Mouse (Mus musculus) embryonic facial prominence, embryonic 10.5 days (tissue): ENCODE data around the gene Ppox. TPM values are rescaled to one million over a fixed set of nuclear protein-coding genes. Genes with fewer than 3 reads are reported as not detected.
"Not testable (repeated sequence)": the region's sequence is repeated elsewhere in the genome, so short reads cannot be mapped to it uniquely, and the experiment has no call there.

Source experiments
- DNase-seq: peaks from one replicate; pipeline ENCODE4 v3.0.0-alpha.2; 2017; ENCODE audit warnings: low spot score
- H3K27ac ChIP-seq: fragments of 300-500 bp; sonication (generic); replicated peaks from 2 replicates; pipeline ENCODE4 v1.5.1; 2016; ENCODE audit warnings: mild to moderate bottlenecking
- H3K27me3 ChIP-seq: fragments of 300-500 bp; sonication (generic); replicated peaks from 2 replicates; pipeline ENCODE4 v1.6.1; 2016; ENCODE audit warnings: low read depth, mild to moderate bottlenecking; ENCODE audit not compliant: poor library complexity, severe bottlenecking
- H3K36me3 ChIP-seq: fragments of 300-500 bp; sonication (generic); replicated peaks from 2 replicates; pipeline ENCODE4 v1.6.1; 2016; ENCODE audit warnings: mild to moderate bottlenecking, moderate library complexity
- H3K4me1 ChIP-seq: fragments of 300-500 bp; sonication (generic); 2 replicates; pipeline ENCODE4 v1.6.1; 2016
- H3K4me3 ChIP-seq: fragments of 300-500 bp; sonication (generic); 2 replicates; pipeline ENCODE4 v1.5.1; 2016; ENCODE audit warnings: mild to moderate bottlenecking, moderate library complexity
- H3K9me3 ChIP-seq: fragments of 300-500 bp; sonication (generic); 2 replicates; pipeline ENCODE4 v1.6.1; 2016; ENCODE audit warnings: mild to moderate bottlenecking
- WGBS: fragments of 180-500 bp; shearing (Covaris S2); methylation state at CpG from one replicate; pipeline ENCODE4 v1.1.7; 2016; 5-methylcytosine and 5-hydroxymethylcytosine counted together
- polyA plus RNA-seq: library from polyadenylated mRNA; unstranded; fragments of >200 nt; fragmentation: Nextera tagmentation; extraction: Ambion mirVana; gene quantifications from 2 replicates; pipeline ENCODE4 v1.2.1, GENCODE M21; 2016

Ppox gene
- polyA plus RNA-seq, 1 experiment from 2014 or later: 57.5 TPM

GRCm38 (mm10) chr1:171306157-171306556 is 25.2 kb upstream of the Ppox start:
- H3K27ac ChIP-seq, H3K27me3 ChIP-seq, H3K4me3 ChIP-seq, H3K4me1 ChIP-seq, H3K36me3 ChIP-seq, H3K9me3 ChIP-seq, DNase-seq: not testable (repeated sequence)
- 76% methylated on average over 5 of the region's 5 CpGs for WGBS

GRCm38 (mm10) chr1:171298226-171298625 is 17.2 kb upstream of the Ppox start:
- Histone ChIP-seq H3K27ac (no peak overlapping the region), H3K27me3 (peaks cover 33% of the 10 kb centered on the region)
- WGBS: 68% methylated on average over 3 of the region's 3 CpGs

GRCm38 (mm10) chr1:171295063-171295402 is 14.0 kb upstream of the Ppox start:
- Histone ChIP-seq H3K27ac (peak overlapping the region; percentile 98), H3K4me3 (peak overlapping the region; percentile 71), H3K4me1 (peaks cover 11% of the 10 kb centered on the region), H3K36me3 (peaks cover 14% of the 10 kb centered on the region), H3K9me3 (no peaks in the 10 kb centered on the region), H3K27me3 (peaks cover 33% of the 10 kb centered on the region)
- WGBS: 19% methylated on average over 3 of the region's 3 CpGs
- DNase-seq: no peak

More at GRCm38 (mm10) chr1:171298226-171298625, 17.2 kb upstream of the Ppox start:
- H3K4me3 ChIP-seq: no peak overlapping the region
- peaks cover 7% of the 10 kb centered on the region for H3K4me1 ChIP-seq
- H3K36me3 ChIP-seq: no peaks in the 10 kb centered on the region
- no peak for DNase-seq
- H3K9me3 ChIP-seq: no peaks in the 10 kb centered on the region

DNA sequence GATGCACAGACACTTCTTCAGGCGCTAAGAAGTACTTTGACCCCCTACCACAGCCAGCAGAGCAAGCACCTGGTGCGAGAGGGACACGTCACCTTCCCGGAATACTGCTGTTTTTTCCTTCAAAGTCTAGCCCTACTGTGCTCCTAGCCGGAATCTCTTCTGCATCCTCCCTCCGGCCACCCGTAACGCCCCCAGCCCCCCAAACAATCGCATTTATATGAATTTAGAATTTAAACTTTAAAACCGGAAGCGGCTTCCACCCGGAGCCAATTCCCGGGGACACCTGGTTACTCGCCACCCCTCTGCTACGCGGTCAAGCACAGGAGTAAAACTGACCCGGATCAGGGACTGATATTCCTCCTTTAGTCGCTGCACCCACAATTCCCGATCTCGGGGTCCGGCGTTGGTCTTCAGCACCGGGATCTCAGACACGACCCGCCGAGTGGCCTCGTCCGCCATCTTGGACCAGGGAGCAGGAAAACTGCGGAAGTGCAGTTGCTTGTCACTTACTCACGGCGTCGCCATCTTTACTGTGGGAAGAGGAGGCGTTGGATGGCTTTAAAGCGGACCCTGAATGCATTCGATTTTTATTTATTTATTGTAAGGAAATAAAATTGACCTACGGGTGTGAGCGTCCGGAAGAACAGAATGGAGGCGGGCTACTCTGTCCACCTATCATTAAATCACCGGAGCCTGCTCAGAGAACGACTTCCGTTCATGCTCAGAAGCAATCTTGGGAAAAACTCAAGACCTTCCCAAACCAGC is 13.5 kb upstream of the Ppox start, which contains the start of gene Ufc1:
TSS of gene Ufc1 (minus strand) at position 727 of the 765 bp plus-strand sequence.
- Histone ChIP-seq H3K27ac (peak within 1 kb of the TSS; percentile 98), H3K9me3 (no peaks in the 10 kb centered on the region), H3K36me3 (peaks cover 19% of the 10 kb centered on the region), H3K27me3 (peaks cover 33% of the 10 kb centered on the region), H3K4me3 (peak within 1 kb of the TSS; percentile 71), H3K4me1 (peaks cover 11% of the 10 kb centered on the region)
- peak; percentile 83 for DNase-seq
- under 1% methylated on average over 42 of the region's 42 CpGs for WGBS

DNA sequence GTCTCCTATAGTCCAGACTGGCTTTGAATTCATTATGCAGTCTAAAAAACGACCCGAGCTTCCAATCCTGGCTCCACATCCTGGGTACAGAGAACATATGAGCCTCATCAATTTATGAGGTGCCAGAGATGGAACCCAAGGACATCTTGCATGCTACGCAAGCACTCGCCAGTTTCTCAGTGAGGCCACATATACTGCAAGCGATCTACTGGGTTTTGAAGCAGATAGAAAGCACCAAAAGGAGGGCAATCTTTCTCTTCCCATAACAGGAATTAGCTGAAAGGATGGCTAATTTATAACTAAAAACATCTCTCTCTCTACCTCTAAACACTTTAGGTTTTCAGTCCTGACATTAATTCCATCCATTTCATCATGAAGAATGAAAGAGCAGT is 12.9 kb upstream of the Ppox start:
- DNase-seq: no peak
- H3K36me3 ChIP-seq: peaks cover 25% of the 10 kb centered on the region
- 54% methylated on average over 5 of the region's 5 CpGs for WGBS
- H3K4me3 ChIP-seq: peak overlapping the region; percentile 71
- H3K4me1 ChIP-seq: peaks cover 11% of the 10 kb centered on the region
- no peaks in the 10 kb centered on the region for H3K9me3 ChIP-seq
- H3K27me3 ChIP-seq: peaks cover 33% of the 10 kb centered on the region
- peak overlapping the region; percentile 98 for H3K27ac ChIP-seq

GRCm38 (mm10) chr1:171293351-171293750 is 12.4 kb upstream of the Ppox start:
- no peak for DNase-seq
- Histone ChIP-seq H3K27ac (no peak overlapping the region), H3K36me3 (peaks cover 31% of the 10 kb centered on the region), H3K4me3 (peak overlapping the region; percentile 71), H3K4me1 (peaks cover 14% of the 10 kb centered on the region), H3K9me3 (no peaks in the 10 kb centered on the region), H3K27me3 (peaks cover 27% of the 10 kb centered on the region)
- 90% methylated on average over 3 of the region's 3 CpGs for WGBS

GRCm38 (mm10) chr1:171288328-171288727 is 7.3 kb upstream of the Ppox start:
- 63% methylated on average over 4 of the region's 4 CpGs for WGBS
- Histone ChIP-seq H3K4me1 (peaks cover 33% of the 10 kb centered on the region), H3K36me3 (peaks cover 69% of the 10 kb centered on the region), H3K4me3 (peak overlapping the region; percentile 96), H3K27me3 (no peaks in the 10 kb centered on the region), H3K27ac (peak overlapping the region; percentile 100), H3K9me3 (no peaks in the 10 kb centered on the region)
- DNase-seq: no peak

GRCm38 (mm10) chr1:171287136-171288081 is 6.4 kb upstream of the Ppox start, which contains the start of gene Usp21:
Gene Usp21, minus strand, starts transcription at chr1:171287991.
- Histone ChIP-seq H3K4me3 (peak within 1 kb of the TSS; percentile 96), H3K9me3 (no peaks in the 10 kb centered on the region), H3K27ac (peak within 1 kb of the TSS; percentile 100), H3K27me3 (no peaks in the 10 kb centered on the region), H3K36me3 (peaks cover 72% of the 10 kb centered on the region), H3K4me1 (peaks cover 31% of the 10 kb centered on the region)
- DNase-seq: peak; percentile 95
- WGBS: under 1% methylated on average over 49 of the region's 49 CpGs

DNA sequence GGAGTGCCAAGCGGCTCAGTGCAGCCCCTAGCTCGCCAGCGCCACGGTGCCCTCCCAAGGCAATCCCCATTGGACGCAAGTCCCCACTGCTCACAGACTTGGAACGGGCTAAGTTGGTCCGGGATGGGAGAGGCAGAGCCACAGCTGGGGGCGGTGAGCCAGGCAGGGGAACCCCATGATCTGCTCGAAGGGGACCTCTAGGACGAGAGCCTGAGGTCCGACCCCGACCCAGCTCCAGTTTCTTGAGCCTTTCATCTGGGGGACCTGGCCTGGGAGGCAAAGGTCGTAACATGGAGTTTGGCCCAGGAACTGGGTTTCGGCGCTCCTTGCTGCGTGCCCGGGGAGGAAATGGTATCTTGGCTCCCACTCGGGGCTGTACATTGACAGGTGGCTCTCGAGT is 5.5 kb upstream of the Ppox start:
- Histone ChIP-seq H3K4me1 (peaks cover 40% of the 10 kb centered on the region), H3K36me3 (peaks cover 74% of the 10 kb centered on the region), H3K27me3 (no peaks in the 10 kb centered on the region), H3K9me3 (no peaks in the 10 kb centered on the region), H3K4me3 (peak overlapping the region; percentile 96), H3K27ac (0 out of 2 replicates have a peak overlapping the region, but pooled peaks have one; percentile 100)
- DNase-seq: no peak
- WGBS: 89% methylated on average over 19 of the region's 19 CpGs

DNA sequence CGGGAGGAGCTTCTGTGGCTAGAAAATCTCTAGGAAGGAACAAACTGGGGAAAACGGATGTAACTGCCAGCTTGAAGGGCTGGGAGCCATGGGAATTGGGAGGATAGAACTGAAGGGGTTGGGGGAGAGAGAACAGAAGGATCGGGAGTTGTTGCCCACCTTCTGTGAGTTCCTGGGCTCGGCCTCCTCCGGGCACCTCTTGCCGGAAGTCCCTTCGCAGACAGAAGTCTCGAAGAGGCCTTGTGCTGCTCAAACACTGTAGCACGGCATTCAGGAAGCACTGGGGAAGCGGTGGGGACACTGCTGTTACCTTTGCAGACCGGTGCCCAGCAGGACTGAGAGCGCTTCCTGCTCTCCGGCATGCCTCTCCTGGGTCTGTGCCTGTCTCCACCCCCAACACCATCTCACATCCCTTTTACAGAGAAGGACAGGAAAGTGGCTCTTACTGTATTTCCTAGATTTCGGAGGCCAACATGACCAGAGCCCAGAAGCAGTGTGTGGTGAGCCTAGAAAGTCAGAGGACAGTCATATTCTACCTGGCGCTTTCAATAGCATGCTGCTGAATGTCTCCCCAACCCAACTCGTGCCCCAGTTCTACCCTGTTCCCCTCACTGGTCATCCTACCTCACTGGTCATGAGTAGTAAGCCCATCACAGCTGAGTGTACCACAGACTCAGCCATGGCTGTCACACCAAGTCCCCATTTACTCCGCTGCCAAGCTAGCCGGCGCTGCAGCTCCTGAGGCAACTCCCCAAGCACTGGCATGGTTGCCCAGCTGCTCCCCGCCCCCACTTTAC is 4.3 kb upstream of the Ppox start:
- H3K27me3 ChIP-seq: no peaks in the 10 kb centered on the region
- H3K9me3 ChIP-seq: no peaks in the 10 kb centered on the region
- H3K27ac ChIP-seq: no peak overlapping the region
- 0 out of 2 replicates have a peak overlapping the region, but pooled peaks have one; percentile 0 for H3K4me3 ChIP-seq
- WGBS: 87% methylated on average over 20 of the region's 20 CpGs
- DNase-seq: no peak
- peaks cover 43% of the 10 kb centered on the region for H3K4me1 ChIP-seq
- peaks cover 71% of the 10 kb centered on the region for H3K36me3 ChIP-seq

DNA sequence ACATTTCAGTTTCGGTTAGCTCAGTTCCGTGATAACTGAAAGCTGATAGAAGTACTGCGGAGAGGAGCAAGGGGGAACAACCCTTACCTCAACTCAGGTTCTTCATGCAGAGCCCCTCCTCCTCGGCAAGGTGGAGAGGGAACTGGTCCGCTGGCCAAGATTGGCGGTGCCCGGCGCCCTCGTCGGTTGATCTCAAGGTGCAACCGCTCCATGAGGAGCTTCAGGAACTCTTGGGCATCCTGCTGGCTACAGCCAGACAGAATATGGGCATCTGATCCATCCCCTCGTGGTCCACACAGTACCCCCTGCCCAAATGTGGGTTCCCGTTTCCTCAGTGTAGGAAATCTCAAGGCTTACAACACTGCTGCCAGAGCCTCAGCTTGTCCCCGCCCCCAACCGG is 3.5 kb upstream of the Ppox start:
- Histone ChIP-seq H3K4me1 (peaks cover 51% of the 10 kb centered on the region), H3K27me3 (no peaks in the 10 kb centered on the region), H3K4me3 (0 out of 2 replicates have a peak overlapping the region, but pooled peaks have one; percentile 0), H3K9me3 (no peaks in the 10 kb centered on the region), H3K36me3 (peaks cover 65% of the 10 kb centered on the region), H3K27ac (no peak overlapping the region)
- 92% methylated on average over 15 of the region's 15 CpGs for WGBS
- DNase-seq: no peak
